Mouse (Mus musculus) forebrain, postnatal 0 days (tissue): Measurements from ENCODE around the gene Slc22a20. TPM values are rescaled to one million over a fixed set of nuclear protein-coding genes. Genes with fewer than 3 reads are reported as not detected.
A peak's percentile ranks its signal among the peaks of the same experiment; 100 is the strongest.

ENCODE experiments used
- ATAC-seq: fragments of 200-750 bp; cut with Nextera tagmentation; 2 replicates; pipeline ENCODE4 v1.8.0; 2017; ENCODE audit warnings: mild to moderate bottlenecking, moderate library complexity
- DNase-seq: peaks from one replicate; pipeline ENCODE4 v3.0.0-alpha.2; 2015
- H3K27ac ChIP-seq: fragments of 300-500 bp; sonication (generic); 2 replicates; pipeline ENCODE4 v1.5.1; 2014; ENCODE audit warnings: low read depth, mild to moderate bottlenecking, antibody characterized with exemption, low read length, moderate library complexity, mixed read lengths
- H3K27me3 ChIP-seq: fragments of 300-500 bp; sonication (generic); 2 replicates; pipeline ENCODE4 v1.6.1; 2014; ENCODE audit warnings: mild to moderate bottlenecking, low read length, mixed read lengths; ENCODE audit not compliant: insufficient read depth
- H3K36me3 ChIP-seq: fragments of 300-500 bp; sonication (generic); 2 replicates; pipeline ENCODE4 v1.6.1; 2014; ENCODE audit warnings: mild to moderate bottlenecking, moderate library complexity; ENCODE audit not compliant: insufficient read depth
- H3K4me1 ChIP-seq: fragments of 300-500 bp; sonication (generic); 2 replicates; pipeline ENCODE4 v1.6.1; 2014; ENCODE audit warnings: antibody characterized with exemption; ENCODE audit not compliant: insufficient read depth
- H3K4me2 ChIP-seq: fragments of 300-500 bp; sonication (generic); 2 replicates; pipeline ENCODE4 v1.6.1; 2014; ENCODE audit warnings: low read depth, mild to moderate bottlenecking, moderate library complexity
- H3K4me3 ChIP-seq: fragments of 300-500 bp; sonication (generic); 2 replicates; pipeline ENCODE4 v1.5.1; 2014; ENCODE audit warnings: low read depth, low read length, mixed read lengths
- H3K9ac ChIP-seq: fragments of 300-500 bp; sonication (generic); 2 replicates; pipeline ENCODE4 v1.6.1; 2014; ENCODE audit warnings: mild to moderate bottlenecking
- H3K9me3 ChIP-seq: fragments of 300-500 bp; sonication (generic); 2 replicates; pipeline ENCODE4 v1.6.1; 2016; ENCODE audit warnings: low read length
- CTCF ChIP-seq: sonication (generic); IDR thresholded peaks from 2 replicates; pipeline ENCODE4 v1.5.1; 2016; ENCODE audit warnings: antibody characterized with exemption, control low read depth, low read depth
- WGBS: fragments of 180-500 bp; shearing (Covaris S2); extraction: QIAGEN DNeasy Blood & Tissue Kit; methylation state at CpG from one replicate; pipeline ENCODE4 v1.1.7; 2014; 5-methylcytosine and 5-hydroxymethylcytosine counted together
- polyA plus RNA-seq: library from polyadenylated mRNA; unstranded; fragments of >200 nt; fragmentation: Nextera tagmentation; extraction: Ambion mirVana; gene quantifications from 2 replicates; pipeline ENCODE4 v1.2.1, GENCODE M21; 2015
- total RNA-seq: library from RNA; depleted of rRNA; stranded (reverse); fragments of >200 nt; gene quantifications from 2 replicates; pipeline ENCODE4 v1.2.3, GENCODE M21; 2014

The Slc22a20 gene
- total and polyA plus RNA-seq, 2 experiments from 2014 or later = not detected

DNA sequence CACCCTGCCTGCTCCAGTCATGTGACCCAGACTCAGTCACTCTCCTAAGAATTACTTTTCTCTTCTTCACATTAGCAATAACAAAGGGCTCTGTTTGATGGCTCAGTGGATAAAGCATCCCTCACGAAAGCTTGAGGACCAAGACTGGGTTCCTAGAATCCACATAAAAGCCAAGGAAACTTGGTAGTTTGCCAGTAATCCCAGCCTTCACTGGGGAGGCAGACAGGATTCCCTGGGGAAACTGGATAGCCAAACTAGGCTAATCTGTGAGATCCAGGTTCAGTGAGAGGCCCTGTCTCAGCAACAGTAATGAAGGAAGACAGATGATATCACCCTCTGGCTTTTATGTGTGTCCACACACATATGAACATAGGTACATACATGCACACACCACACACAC, 5.0 kb upstream of the Slc22a20 start:
- Histone ChIP-seq H3K9ac (no peak overlapping the region), H3K4me1 (no peaks in the 10 kb centered on the region; the same call in 1 of the 2 replicates), H3K4me3 (no peak overlapping the region), H3K9me3 (no peaks in the 10 kb centered on the region), H3K4me2 (no peak overlapping the region), H3K27ac (no peak overlapping the region), H3K27me3 (no peaks in the 10 kb centered on the region), H3K36me3 (no peaks in the 10 kb centered on the region)
- TF ChIP-seq CTCF = no peak
- ATAC-seq (no peak), DNase-seq (no peak)
- 21% methylated on average over 1 of the region's 1 CpGs for WGBS

DNA sequence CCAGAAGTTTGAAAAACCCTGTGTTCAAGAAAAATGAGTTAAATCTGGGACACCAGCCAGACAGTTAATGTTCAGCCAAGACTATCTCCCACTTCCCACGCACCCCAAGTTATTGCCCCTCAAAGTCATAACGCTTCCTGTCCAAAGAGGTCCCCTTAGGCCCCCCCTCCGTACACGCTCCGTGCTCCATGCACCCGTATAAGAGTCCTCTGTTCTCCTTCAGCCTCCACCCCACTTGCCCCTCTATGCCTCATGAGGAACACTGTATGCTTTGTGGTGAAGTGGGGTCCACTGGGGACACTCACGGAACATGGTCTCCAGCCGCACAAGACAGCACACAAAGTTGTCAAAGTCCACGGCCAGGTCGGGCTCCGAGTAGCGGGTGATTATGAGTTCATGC, 4.1 kb upstream of the Slc22a20 start:
- Histone ChIP-seq H3K4me2 (no peak overlapping the region), H3K9ac (no peak overlapping the region), H3K36me3 (no peaks in the 10 kb centered on the region), H3K4me3 (no peak overlapping the region), H3K27ac (no peak overlapping the region), H3K27me3 (no peaks in the 10 kb centered on the region), H3K9me3 (no peaks in the 10 kb centered on the region), H3K4me1 (no peaks in the 10 kb centered on the region; the same call in 1 of the 2 replicates)
- DNase-seq (no peak), ATAC-seq (no peak)
- 90% methylated on average over 12 of the region's 12 CpGs for WGBS
- no peak for TF ChIP-seq CTCF

DNA sequence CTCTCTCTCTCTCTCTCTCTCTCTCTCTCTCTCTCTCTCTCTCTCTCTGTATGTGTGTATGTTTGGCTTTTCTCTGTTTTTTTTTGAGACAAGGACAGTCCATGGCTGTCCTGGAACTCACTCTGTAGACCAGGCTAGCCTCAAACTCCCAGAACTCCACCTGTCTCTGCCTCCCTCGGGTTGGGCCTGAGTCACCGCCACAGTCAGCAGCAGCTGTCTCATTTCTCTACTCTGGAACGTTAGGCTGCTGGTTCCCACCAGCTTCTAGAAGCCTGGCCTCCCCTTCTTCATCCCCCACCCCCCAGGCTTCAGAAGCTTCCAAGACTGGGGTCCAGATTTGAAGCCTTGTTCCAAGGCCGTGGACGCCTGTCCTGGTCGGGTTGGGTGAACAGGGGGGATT, 3.6 kb upstream of the Slc22a20 start:
- no peaks in the 10 kb centered on the region for H3K27me3 ChIP-seq
- no peaks in the 10 kb centered on the region for H3K9me3 ChIP-seq
- no peak for DNase-seq
- H3K4me1 ChIP-seq = no peaks in the 10 kb centered on the region; the same call in 1 of the 2 replicates
- no peak for TF ChIP-seq CTCF
- ATAC-seq = no peak
- H3K36me3 ChIP-seq = no peaks in the 10 kb centered on the region
- 61% methylated on average over 6 of the region's 6 CpGs for WGBS
- H3K4me3 ChIP-seq = no peak overlapping the region
- H3K9ac ChIP-seq = no peak overlapping the region; the same call in 1 of the 2 replicates
- no peak overlapping the region for H3K27ac ChIP-seq
- H3K4me2 ChIP-seq = 0 out of 2 replicates have a peak overlapping the region, but pooled peaks have one; percentile 33

DNA sequence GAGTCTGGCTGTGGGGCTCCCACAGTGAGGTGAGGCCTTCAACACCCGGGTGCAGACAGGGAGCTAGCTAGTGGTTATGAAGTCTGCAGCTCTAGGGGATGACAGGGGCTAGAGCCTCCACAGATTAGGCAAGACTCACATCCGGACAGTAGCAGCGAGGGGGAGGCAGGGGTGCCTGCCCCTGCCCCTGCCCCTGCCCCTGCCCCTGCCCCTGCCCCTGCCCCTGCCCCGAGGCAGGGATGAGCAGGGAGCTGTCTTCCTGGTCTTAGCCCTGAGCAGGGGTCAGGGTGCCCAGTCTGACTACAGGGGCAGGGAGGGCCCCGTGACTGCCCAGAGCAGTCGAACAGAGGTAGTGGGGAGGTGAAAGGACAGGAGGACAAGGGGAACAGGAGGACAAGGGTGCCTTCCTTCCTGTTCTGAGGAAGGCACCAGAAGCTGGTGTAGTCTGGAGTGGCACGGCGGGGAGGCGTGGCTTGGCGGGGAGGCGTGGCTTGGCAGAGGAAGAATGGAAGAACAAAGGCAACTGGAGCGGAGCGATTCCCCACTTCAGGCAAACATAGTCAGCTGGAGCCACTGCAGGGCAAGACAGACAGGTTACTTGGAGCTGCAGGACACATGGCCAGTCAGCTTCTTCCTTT, 3.0 kb upstream of the Slc22a20 start:
- Histone ChIP-seq H3K4me1 (no peaks in the 10 kb centered on the region; the same call in 1 of the 2 replicates), H3K4me3 (0 out of 2 replicates have a peak overlapping the region, but pooled peaks have one; percentile 3), H3K4me2 (peak overlapping the region; percentile 33), H3K36me3 (no peaks in the 10 kb centered on the region), H3K27ac (peak overlapping the region; percentile 4; the same call in 1 of the 2 replicates), H3K9me3 (no peaks in the 10 kb centered on the region), H3K27me3 (no peaks in the 10 kb centered on the region), H3K9ac (peak overlapping the region; percentile 43)
- WGBS = 15% methylated on average over 11 of the region's 13 CpGs
- ATAC-seq (peak; percentile 93), DNase-seq (peak; percentile 77)
- no peak for TF ChIP-seq CTCF

DNA sequence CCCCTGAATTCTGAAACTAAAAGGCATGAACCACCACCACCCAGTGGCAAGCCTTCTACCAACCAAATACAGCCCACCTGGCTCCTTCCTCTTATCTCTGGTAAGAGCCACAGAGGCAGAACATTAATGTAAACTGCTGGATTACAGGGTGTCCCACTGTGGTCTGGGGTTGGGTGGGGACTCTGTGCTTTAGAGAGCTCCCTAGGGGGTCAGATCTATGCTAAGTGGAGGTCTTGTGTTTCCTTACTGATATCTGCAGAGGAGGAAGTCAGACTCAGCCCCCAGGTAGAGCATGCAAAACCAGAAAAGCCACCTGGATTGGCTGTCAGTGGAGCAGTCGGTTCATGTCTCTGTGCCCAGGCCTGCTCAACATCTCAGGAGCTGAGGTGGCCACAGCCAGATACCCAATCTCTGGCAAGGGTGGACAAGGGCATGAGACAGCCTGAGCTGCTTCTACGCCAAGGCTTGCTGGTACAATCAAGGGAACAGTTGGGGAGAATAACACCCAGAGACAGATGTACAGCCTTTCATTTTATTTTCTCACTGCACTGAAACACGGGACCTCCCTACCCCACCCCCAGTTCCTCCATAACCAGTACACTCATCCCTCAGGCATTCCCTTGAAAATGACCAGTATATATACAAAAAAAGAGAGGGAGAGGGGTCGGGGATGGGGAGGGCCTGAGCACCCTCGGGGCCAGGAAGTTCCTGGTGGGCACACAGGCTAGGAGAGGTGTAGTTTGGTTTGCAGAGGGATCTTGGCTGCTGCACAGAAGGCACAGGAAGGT, 2.3 kb upstream of the Slc22a20 start:
- Histone ChIP-seq H3K27ac (0 out of 2 replicates have a peak overlapping the region, but pooled peaks have one; percentile 4), H3K9ac (0 out of 2 replicates have a peak overlapping the region, but pooled peaks have one; percentile 43), H3K4me3 (no peak overlapping the region), H3K4me1 (no peaks in the 10 kb centered on the region; the same call in 1 of the 2 replicates), H3K9me3 (no peaks in the 10 kb centered on the region), H3K36me3 (no peaks in the 10 kb centered on the region), H3K27me3 (no peaks in the 10 kb centered on the region), H3K4me2 (no peak overlapping the region)
- no peak for DNase-seq
- 73% methylated on average over 5 of the region's 5 CpGs for WGBS
- no peak for TF ChIP-seq CTCF
- ATAC-seq = no peak

- no peak for TF ChIP-seq CTCF
- no peak overlapping the region for H3K4me2 ChIP-seq
- no peaks in the 10 kb centered on the region for H3K27me3 ChIP-seq
- ATAC-seq (no peak), DNase-seq (no peak)
- H3K4me1 ChIP-seq = no peaks in the 10 kb centered on the region
- no peak overlapping the region for H3K4me3 ChIP-seq
- no peaks in the 10 kb centered on the region for H3K9me3 ChIP-seq
- no peak overlapping the region for H3K9ac ChIP-seq
- H3K36me3 ChIP-seq = no peaks in the 10 kb centered on the region
- WGBS = 85% methylated on average over 9 of the region's 9 CpGs
- H3K27ac ChIP-seq = no peak overlapping the region
Observed at GRCm38 (mm10) chr19:5980477-5980876, 5.5 kb downstream of the Slc22a20 start.

GRCm38 (mm10) chr19:5977717-5978116, 8.2 kb downstream of the Slc22a20 start:
- Histone ChIP-seq H3K4me2 (no peak overlapping the region), H3K9ac (no peak overlapping the region), H3K36me3 (no peaks in the 10 kb centered on the region), H3K9me3 (no peaks in the 10 kb centered on the region), H3K4me3 (no peak overlapping the region), H3K4me1 (no peaks in the 10 kb centered on the region), H3K27ac (no peak overlapping the region), H3K27me3 (no peaks in the 10 kb centered on the region)
- DNase-seq (no peak), ATAC-seq (no peak)
- 57% methylated on average over 3 of the region's 3 CpGs for WGBS
- TF ChIP-seq CTCF = no peak
